Mouse (Mus musculus): ENCODE results near the gene Olfr1133. TPM values are rescaled to one million over a fixed set of nuclear protein-coding genes. Genes with fewer than 3 reads are reported as not detected.

Olfr1133 gene
- polyA plus RNA-seq (2015; fragmentation: Nextera tagmentation; extraction: Ambion mirVana), result not detected in 2 replicates

GRCm38 (mm10) chr2:87647274-87647673 is at the start of gene Olfr1133:
Gene Olfr1133, minus strand, starts transcription at chr2:87647374.

GRCm38 (mm10) chr2:87693847-87694246 is 46.7 kb upstream of the Olfr1133 start, which contains the start of gene Olfr1136:
Gene Olfr1136, minus strand, starts transcription at chr2:87693947.

GRCm38 (mm10) chr2:87673564-87673963 is 26.4 kb upstream of the Olfr1133 start, which contains the start of gene Olfr1135:
Gene Olfr1135, minus strand, starts transcription at chr2:87673664.

GRCm38 (mm10) chr2:87658360-87658759 is 11.2 kb upstream of the Olfr1133 start, which contains the start of gene Olfr1134:
Gene Olfr1134, minus strand, starts transcription at chr2:87658460.

GRCm38 (mm10) chr2:87637435-87637834 is 9.7 kb downstream of the Olfr1133 start, which contains the start of gene Olfr1132:
Gene Olfr1132, minus strand, starts transcription at chr2:87637535.

GRCm38 (mm10) chr2:87626804-87627203 is 20.4 kb downstream of the Olfr1133 start, which contains the start of gene Olfr1131:
Gene Olfr1131, plus strand, starts transcription at chr2:87627104.

GRCm38 (mm10) chr2:87605912-87606311 is 41.3 kb downstream of the Olfr1133 start, which contains the start of gene Olfr1130:
Gene Olfr1130, plus strand, starts transcription at chr2:87606212.

Other genes with a start within 250 kb of the Olfr1133 start
- gene Olfr1123, start 230.7 kb downstream of the Olfr1133 start, polyA plus RNA-seq (2015; fragmentation: Nextera tagmentation; extraction: Ambion mirVana), result not detected in 2 replicates
- gene Olfr1124, start 217.1 kb downstream of the Olfr1133 start, polyA plus RNA-seq (2015; fragmentation: Nextera tagmentation; extraction: Ambion mirVana), result 0.08 TPM in 1 of 2 replicates, not detected in the other
- gene Olfr1126, start 193.4 kb downstream of the Olfr1133 start, polyA plus RNA-seq (2015; fragmentation: Nextera tagmentation; extraction: Ambion mirVana), result not detected in 2 replicates
- gene Pramel7, start 150.3 kb downstream of the Olfr1133 start, polyA plus RNA-seq (2015; fragmentation: Nextera tagmentation; extraction: Ambion mirVana), result not detected in 2 replicates
- gene Pramel6, start 140.8 kb downstream of the Olfr1133 start, polyA plus RNA-seq (2015; fragmentation: Nextera tagmentation; extraction: Ambion mirVana), result not detected in 2 replicates
- gene Olfr153, start 115.6 kb downstream of the Olfr1133 start, polyA plus RNA-seq (2015; fragmentation: Nextera tagmentation; extraction: Ambion mirVana), result not detected in 2 replicates
- not detected in 2 replicates for gene Olfr1128, start 101.8 kb downstream of the Olfr1133 start, polyA plus RNA-seq (2015; fragmentation: Nextera tagmentation; extraction: Ambion mirVana)
- gene Olfr1129, start 73.5 kb downstream of the Olfr1133 start, polyA plus RNA-seq (2015; fragmentation: Nextera tagmentation; extraction: Ambion mirVana), result not detected in 2 replicates
- not detected in 2 replicates for gene Olfr1130, start 41.2 kb downstream of the Olfr1133 start, polyA plus RNA-seq (2015; fragmentation: Nextera tagmentation; extraction: Ambion mirVana)
- gene Olfr1131, start 20.3 kb downstream of the Olfr1133 start, polyA plus RNA-seq (2015; fragmentation: Nextera tagmentation; extraction: Ambion mirVana), result not detected in 2 replicates
- gene Olfr1132, start 9.8 kb downstream of the Olfr1133 start, polyA plus RNA-seq (2015; fragmentation: Nextera tagmentation; extraction: Ambion mirVana), result not detected in 2 replicates
- not detected in 2 replicates for gene Olfr1134, start 11.1 kb upstream of the Olfr1133 start, polyA plus RNA-seq (2015; fragmentation: Nextera tagmentation; extraction: Ambion mirVana)
- not detected in 2 replicates for gene Olfr1135, start 26.3 kb upstream of the Olfr1133 start, polyA plus RNA-seq (2015; fragmentation: Nextera tagmentation; extraction: Ambion mirVana)
- gene Olfr1136, start 46.6 kb upstream of the Olfr1133 start, polyA plus RNA-seq (2015; fragmentation: Nextera tagmentation; extraction: Ambion mirVana), result not detected in 2 replicates
- not detected in 2 replicates for gene Olfr1137, start 65.8 kb upstream of the Olfr1133 start, polyA plus RNA-seq (2015; fragmentation: Nextera tagmentation; extraction: Ambion mirVana)
- gene Olfr1138, start 92.6 kb upstream of the Olfr1133 start, polyA plus RNA-seq (2015; fragmentation: Nextera tagmentation; extraction: Ambion mirVana), result not detected in 2 replicates
- gene Olfr1140, start 96.4 kb upstream of the Olfr1133 start, polyA plus RNA-seq (2015; fragmentation: Nextera tagmentation; extraction: Ambion mirVana), result not detected in 2 replicates
- not detected in 2 replicates for gene Olfr1141, start 106.6 kb upstream of the Olfr1133 start, polyA plus RNA-seq (2015; fragmentation: Nextera tagmentation; extraction: Ambion mirVana)
- gene Olfr152, start 132.1 kb upstream of the Olfr1133 start, polyA plus RNA-seq (2015; fragmentation: Nextera tagmentation; extraction: Ambion mirVana), result not detected in 2 replicates
- gene Olfr1143, start 153.2 kb upstream of the Olfr1133 start, polyA plus RNA-seq (2015; fragmentation: Nextera tagmentation; extraction: Ambion mirVana), result not detected in 2 replicates
- gene Olfr1145, start 162.4 kb upstream of the Olfr1133 start, polyA plus RNA-seq (2015; fragmentation: Nextera tagmentation; extraction: Ambion mirVana), result not detected in 2 replicates
- gene Olfr1148, start 183.2 kb upstream of the Olfr1133 start, polyA plus RNA-seq (2015; fragmentation: Nextera tagmentation; extraction: Ambion mirVana), result not detected in 2 replicates
- gene Olfr1150-ps1, start 196.6 kb upstream of the Olfr1133 start, polyA plus RNA-seq (2015; fragmentation: Nextera tagmentation; extraction: Ambion mirVana), result not detected in 2 replicates
- not detected in 2 replicates for gene Olfr1151, start 208.5 kb upstream of the Olfr1133 start, polyA plus RNA-seq (2015; fragmentation: Nextera tagmentation; extraction: Ambion mirVana)
- not detected in 2 replicates for gene Olfr1152, start 219.1 kb upstream of the Olfr1133 start, polyA plus RNA-seq (2015; fragmentation: Nextera tagmentation; extraction: Ambion mirVana)
- gene Olfr1153, start 247.6 kb upstream of the Olfr1133 start, polyA plus RNA-seq (2015; fragmentation: Nextera tagmentation; extraction: Ambion mirVana), result not detected in 2 replicates

Data from adrenal gland, postnatal 0 days (tissue).